Mouse (Mus musculus): ENCODE measurements at regions not wholly inside any gene's neighbourhood (a gene's known extent, or its start where the extent isn't known, plus 50 kb on each side); places are given as distances from the start of the nearest gene placed in this dataset.

DNA sequence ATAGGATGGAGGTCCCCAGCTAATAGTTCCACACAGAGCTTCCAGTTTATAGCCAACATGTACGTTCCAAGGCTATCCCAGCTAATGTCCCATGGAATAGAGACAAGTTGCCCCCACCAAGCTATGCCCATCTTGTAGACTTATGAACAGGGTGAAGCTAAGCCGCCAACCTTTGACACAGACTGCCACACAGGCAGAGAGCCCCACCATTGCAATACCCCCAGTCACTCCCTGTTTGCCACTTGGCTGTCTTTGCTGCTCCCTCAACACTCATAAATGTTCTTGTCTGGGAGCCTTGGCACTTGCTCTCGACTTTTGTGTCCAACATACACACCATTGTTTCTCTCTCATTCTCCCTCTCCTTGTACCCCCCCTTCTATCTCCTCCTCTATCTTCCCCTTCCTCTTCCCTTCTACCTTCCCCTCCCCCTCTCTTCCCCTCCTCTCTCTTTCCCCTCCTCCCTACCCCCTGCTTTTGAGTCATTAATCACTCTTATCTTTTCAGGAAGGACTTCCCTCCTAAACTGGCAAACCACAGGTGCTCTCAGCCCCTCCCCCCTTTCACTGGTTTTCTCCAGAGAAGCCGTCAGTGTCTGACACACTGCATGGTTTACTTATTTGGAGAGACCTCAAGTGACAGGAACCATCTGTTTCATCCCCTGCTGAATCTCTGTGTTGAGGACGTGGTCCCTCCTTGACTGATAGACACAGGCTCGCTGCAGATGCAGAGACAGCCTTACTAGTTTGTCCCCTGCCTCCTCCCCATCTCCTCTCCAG is 148.2 kb downstream of the Kdr start:
- 36% methylated on average over 6 of the region's 6 CpGs for WGBS
- Histone ChIP-seq H3K4me1 (replicated peaks) (peaks cover 27% of the 10 kb centered on the region), H3K4me3 (no peak overlapping the region), H3K4me2 (no peak overlapping the region), H3K9ac (no peak overlapping the region), H3K36me3 (no peaks in the 10 kb centered on the region), H3K27ac (ENCODE audit: poor library complexity, severe bottlenecking) (0 out of 2 replicates have a peak overlapping the region, but pooled peaks have one; percentile 5), H3K27me3 (replicated peaks) (0 out of 2 replicates have a peak, but pooled peaks cover 2% of the 10 kb centered on the region), H3K9me3 (replicated peaks) (no peaks in the 10 kb centered on the region)
- peak; percentile 31; the same call in 1 of the 2 replicates for ATAC-seq (ENCODE audit: insufficient number of reproducible peaks, low FRiP score)

DNA sequence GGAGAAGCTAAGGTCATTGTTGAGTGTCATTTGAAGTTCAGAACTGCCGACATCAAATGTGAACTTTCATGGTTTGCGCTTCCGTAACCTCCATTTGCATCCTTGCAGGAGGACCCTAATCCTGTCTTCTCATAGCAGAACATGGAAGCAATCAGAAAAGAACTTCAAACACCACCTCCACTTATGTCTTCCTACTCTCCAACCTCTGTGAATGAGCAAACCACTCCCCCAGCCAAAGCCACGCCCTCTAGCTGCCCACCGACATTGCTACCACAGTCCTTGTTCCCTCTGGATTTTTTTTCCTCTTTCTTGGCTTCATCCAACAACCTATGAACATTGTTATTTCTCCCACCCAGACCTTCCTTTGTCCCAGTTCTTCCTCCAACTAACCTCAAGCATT is 149.9 kb downstream of the Kdr start:
- no peak for ATAC-seq (ENCODE audit: insufficient number of reproducible peaks, low FRiP score)
- WGBS: 85% methylated on average over 5 of the region's 5 CpGs
- H3K9me3 ChIP-seq (replicated peaks): no peaks in the 10 kb centered on the region
- H3K36me3 ChIP-seq: no peaks in the 10 kb centered on the region
- peaks cover 27% of the 10 kb centered on the region for H3K4me1 ChIP-seq (replicated peaks)
- no peak overlapping the region for H3K9ac ChIP-seq
- H3K27ac ChIP-seq (ENCODE audit: poor library complexity, severe bottlenecking): no peak overlapping the region
- H3K4me2 ChIP-seq: no peak overlapping the region
- no peaks in the 10 kb centered on the region for H3K27me3 ChIP-seq (replicated peaks)
- no peak overlapping the region for H3K4me3 ChIP-seq

- H3K4me2 ChIP-seq: no peak overlapping the region
- 32% methylated on average over 10 of the region's 10 CpGs for WGBS
- ATAC-seq (ENCODE audit: insufficient number of reproducible peaks, low FRiP score): peak; percentile 76
- H3K9ac ChIP-seq: no peak overlapping the region
- peaks cover 27% of the 10 kb centered on the region for H3K4me1 ChIP-seq (replicated peaks)
- no peaks in the 10 kb centered on the region for H3K27me3 ChIP-seq (replicated peaks)
- no peak overlapping the region for H3K4me3 ChIP-seq
- no peaks in the 10 kb centered on the region for H3K9me3 ChIP-seq (replicated peaks)
- H3K36me3 ChIP-seq: no peaks in the 10 kb centered on the region
- H3K27ac ChIP-seq (ENCODE audit: poor library complexity, severe bottlenecking): peak overlapping the region; percentile 46
Measured at GRCm38 (mm10) chr5:75826283-75827098, 151.8 kb downstream of the Kdr start.

DNA sequence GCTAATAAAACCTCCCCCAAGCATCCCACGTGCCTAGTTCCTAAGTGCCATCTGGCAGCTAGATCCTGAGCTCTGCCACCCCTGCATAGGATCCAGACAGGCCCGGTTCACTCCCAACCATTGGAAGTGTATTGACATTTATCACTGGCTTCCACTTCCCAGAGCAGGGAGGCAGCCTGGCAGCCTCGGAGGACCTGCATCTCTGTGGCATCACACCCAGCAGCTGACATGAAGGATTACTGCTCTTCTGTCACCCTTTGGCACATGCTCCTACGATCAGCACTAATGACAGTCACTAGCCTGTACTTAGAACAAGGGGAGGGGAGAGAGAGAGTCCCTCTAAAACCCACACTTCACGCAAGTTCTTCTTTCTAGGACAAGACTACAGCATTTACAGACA is 152.7 kb downstream of the Kdr start:
- peak overlapping the region; percentile 61 for H3K27ac ChIP-seq (ENCODE audit: poor library complexity, severe bottlenecking)
- no peak overlapping the region for H3K9ac ChIP-seq
- H3K27me3 ChIP-seq (replicated peaks): no peaks in the 10 kb centered on the region
- no peak overlapping the region for H3K4me3 ChIP-seq
- H3K4me1 ChIP-seq (replicated peaks): peaks cover 22% of the 10 kb centered on the region
- H3K4me2 ChIP-seq: no peak overlapping the region
- 38% methylated on average over 5 of the region's 5 CpGs for WGBS
- H3K9me3 ChIP-seq (replicated peaks): no peaks in the 10 kb centered on the region
- no peaks in the 10 kb centered on the region for H3K36me3 ChIP-seq
- ATAC-seq (ENCODE audit: insufficient number of reproducible peaks, low FRiP score): no peak

- no peaks in the 10 kb centered on the region for H3K36me3 ChIP-seq
- no peak overlapping the region for H3K4me2 ChIP-seq
- ATAC-seq (ENCODE audit: insufficient number of reproducible peaks, low FRiP score): no peak
- peaks cover 15% of the 10 kb centered on the region for H3K4me1 ChIP-seq (replicated peaks)
- H3K27ac ChIP-seq (ENCODE audit: poor library complexity, severe bottlenecking): no peak overlapping the region
- H3K9me3 ChIP-seq (replicated peaks): no peaks in the 10 kb centered on the region
- H3K9ac ChIP-seq: no peak overlapping the region
- H3K4me3 ChIP-seq: no peak overlapping the region
- WGBS: 76% methylated on average over 4 of the region's 4 CpGs
- H3K27me3 ChIP-seq (replicated peaks): no peaks in the 10 kb centered on the region
Measured at GRCm38 (mm10) chr5:75824660-75825059, 153.6 kb downstream of the Kdr start.

DNA sequence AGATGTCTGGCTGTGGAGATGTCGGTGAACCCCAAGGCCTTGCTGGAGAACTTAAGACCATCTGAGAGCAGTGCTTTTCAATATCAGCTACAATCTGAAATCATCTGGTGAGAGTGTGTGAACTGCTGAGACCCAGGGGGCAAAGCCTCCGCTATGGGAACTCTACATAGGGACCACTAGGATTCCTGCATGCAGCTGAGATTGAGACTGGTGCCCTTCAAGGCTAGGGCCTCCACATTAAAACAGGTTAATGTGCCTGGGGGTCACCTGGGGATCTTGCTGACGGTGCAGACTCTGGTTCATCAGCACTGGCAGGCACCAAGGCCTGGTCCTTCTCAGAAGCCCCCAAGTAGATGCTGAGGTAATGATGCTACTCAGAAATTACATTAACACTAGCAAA is 154.6 kb downstream of the Kdr start:
- no peak overlapping the region for H3K4me3 ChIP-seq
- H3K9me3 ChIP-seq (replicated peaks): no peaks in the 10 kb centered on the region
- H3K27me3 ChIP-seq (replicated peaks): no peaks in the 10 kb centered on the region
- WGBS: 83% methylated on average over 3 of the region's 3 CpGs
- no peaks in the 10 kb centered on the region for H3K36me3 ChIP-seq
- ATAC-seq (ENCODE audit: insufficient number of reproducible peaks, low FRiP score): no peak
- H3K9ac ChIP-seq: no peak overlapping the region
- H3K4me1 ChIP-seq (replicated peaks): peaks cover 15% of the 10 kb centered on the region
- H3K27ac ChIP-seq (ENCODE audit: poor library complexity, severe bottlenecking): no peak overlapping the region
- H3K4me2 ChIP-seq: no peak overlapping the region

GRCm38 (mm10) chr5:75817396-75817795 is 160.9 kb downstream of the Kdr start:
- Histone ChIP-seq H3K4me2 (no peak overlapping the region), H3K4me1 (replicated peaks) (peaks cover 12% of the 10 kb centered on the region), H3K27me3 (replicated peaks) (no peaks in the 10 kb centered on the region), H3K9me3 (replicated peaks) (no peaks in the 10 kb centered on the region), H3K36me3 (no peaks in the 10 kb centered on the region), H3K4me3 (no peak overlapping the region), H3K9ac (no peak overlapping the region), H3K27ac (ENCODE audit: poor library complexity, severe bottlenecking) (no peak overlapping the region)
- no peak for ATAC-seq (ENCODE audit: insufficient number of reproducible peaks, low FRiP score)
- 91% methylated on average over 13 of the region's 13 CpGs for WGBS

DNA sequence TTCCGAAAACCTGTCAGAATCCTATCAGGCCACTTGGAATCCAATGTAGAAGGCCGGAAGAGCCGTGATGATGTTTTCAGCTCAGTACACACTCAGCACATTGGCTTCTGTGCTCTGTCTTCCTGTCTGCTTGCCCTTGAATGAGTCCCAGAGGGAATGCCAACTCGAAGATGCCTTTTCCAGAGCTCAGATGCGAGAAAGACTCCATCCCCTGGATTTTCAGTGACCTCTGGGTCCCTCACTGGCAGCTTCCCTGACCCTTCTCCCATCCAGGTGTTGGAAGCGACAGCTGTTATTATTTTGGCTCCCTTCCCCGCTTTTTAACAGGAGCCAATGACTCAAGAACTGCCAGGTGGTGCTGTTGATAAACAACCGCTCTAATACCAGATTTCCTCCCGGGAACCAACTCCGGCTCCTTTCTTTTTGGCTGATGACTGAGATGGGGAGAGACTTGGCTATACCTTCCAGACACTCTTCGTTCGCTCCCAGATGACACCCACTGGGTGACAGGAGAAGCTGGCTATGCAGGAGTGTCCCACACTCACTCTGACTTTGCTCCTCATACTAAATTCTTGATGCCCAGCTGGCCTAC is 163.8 kb downstream of the Kdr start:
- H3K4me1 ChIP-seq (replicated peaks): peaks cover 12% of the 10 kb centered on the region
- WGBS: 47% methylated on average over 12 of the region's 12 CpGs
- H3K27me3 ChIP-seq (replicated peaks): no peaks in the 10 kb centered on the region
- ATAC-seq (ENCODE audit: insufficient number of reproducible peaks, low FRiP score): no peak
- no peak overlapping the region for H3K27ac ChIP-seq (ENCODE audit: poor library complexity, severe bottlenecking)
- H3K4me2 ChIP-seq: no peak overlapping the region
- H3K9ac ChIP-seq: no peak overlapping the region
- no peaks in the 10 kb centered on the region for H3K36me3 ChIP-seq
- no peak overlapping the region for H3K4me3 ChIP-seq
- H3K9me3 ChIP-seq (replicated peaks): no peaks in the 10 kb centered on the region

DNA sequence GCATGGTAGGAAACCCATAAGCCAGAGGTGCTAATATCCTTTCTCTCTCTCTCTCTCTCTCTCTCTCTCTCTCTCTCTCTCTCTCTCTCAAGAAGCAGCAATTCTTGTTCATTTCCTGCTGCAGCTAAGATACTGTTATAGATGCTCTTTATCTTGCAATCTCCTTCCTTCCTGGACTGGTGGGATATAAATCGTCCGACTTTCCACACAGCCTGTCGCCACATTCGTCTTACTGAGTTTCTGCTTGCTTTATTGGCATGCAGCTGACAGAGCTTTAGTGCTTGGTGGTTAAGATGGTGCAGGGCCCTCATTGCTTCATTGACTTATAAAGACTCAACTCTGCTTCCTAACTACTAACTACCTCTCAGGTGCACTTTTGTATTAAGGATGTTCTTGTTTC is 165.6 kb downstream of the Kdr start:
- no peaks in the 10 kb centered on the region for H3K36me3 ChIP-seq
- no peak overlapping the region for H3K27ac ChIP-seq (ENCODE audit: poor library complexity, severe bottlenecking)
- H3K4me1 ChIP-seq (replicated peaks): peaks cover 12% of the 10 kb centered on the region
- H3K27me3 ChIP-seq (replicated peaks): no peaks in the 10 kb centered on the region
- H3K4me2 ChIP-seq: no peak overlapping the region
- H3K9me3 ChIP-seq (replicated peaks): no peaks in the 10 kb centered on the region
- H3K9ac ChIP-seq: no peak overlapping the region
- 48% methylated on average over 4 of the region's 4 CpGs for WGBS
- no peak for ATAC-seq (ENCODE audit: insufficient number of reproducible peaks, low FRiP score)
- no peak overlapping the region for H3K4me3 ChIP-seq

- Histone ChIP-seq H3K4me1 (replicated peaks) (peaks cover 2% of the 10 kb centered on the region; the same call in 1 of the 2 replicates), H3K27ac (ENCODE audit: poor library complexity, severe bottlenecking) (no peak overlapping the region), H3K4me2 (no peak overlapping the region), H3K9me3 (replicated peaks) (peaks cover 10% of the 10 kb centered on the region; the same call in 1 of the 2 replicates), H3K4me3 (no peak overlapping the region), H3K36me3 (no peaks in the 10 kb centered on the region), H3K9ac (no peak overlapping the region), H3K27me3 (replicated peaks) (no peaks in the 10 kb centered on the region)
- ATAC-seq (ENCODE audit: insufficient number of reproducible peaks, low FRiP score): peak; percentile 39; the same call in 1 of the 2 replicates
- 79% methylated on average over 18 of the region's 18 CpGs for WGBS
Measured at GRCm38 (mm10) chr5:75808551-75809332, 169.5 kb downstream of the Kdr start.

All from heart, embryonic 12.5 days (tissue).